Mouse (Mus musculus) lung, adult 2 months (tissue): ENCODE data around the gene Mecom.

Experiments
- CTCF ChIP-seq: fragments of 200-500 bp; IDR thresholded peaks from 2 replicates; pipeline ENCODE4 v1.5.1; 2011; ENCODE audit warnings: mild to moderate bottlenecking, low read length, control low read depth; ENCODE audit not compliant: insufficient read depth
- POLR2A ChIP-seq: fragments of 200-500 bp; IDR thresholded peaks from 2 replicates; pipeline ENCODE4 v1.6.1; 2011; ENCODE audit warnings: low read depth, mild to moderate bottlenecking, control low read depth, low read length, borderline replicate concordance; ENCODE audit errors: extremely low read depth

- TF ChIP-seq CTCF, result no peak
- no peak for TF ChIP-seq POLR2A
Measured at GRCm38 (mm10) chr3:30019411-30019810, 528.4 kb downstream of the Mecom start.
